Mouse (Mus musculus) cerebellum, postnatal 10 days (tissue): ENCODE measurements around the gene Mettl7a3.
"Not testable (repeated sequence)": the region's sequence is repeated elsewhere in the genome, so short reads cannot be mapped to it uniquely, and the experiment has no call there.

Experiments used
- DNase-seq, 2 experiments: peaks; one replicate each; pipeline ENCODE4 v3.0.0; 2021; ENCODE audit warnings: mixed read lengths in 2 of 2

Mettl7a3 gene

GRCm38 (mm10) chr15:100330739-100331138, 4.0 kb upstream of the Mettl7a3 start:
- no peak for DNase-seq

- peak; percentile 63 to 67 for DNase-seq
Measured at GRCm38 (mm10) chr15:100332077-100332961, 2.4 kb upstream of the Mettl7a3 start.

GRCm38 (mm10) chr15:100337328-100337727, 2.6 kb downstream of the Mettl7a3 start:
- DNase-seq = not testable (repeated sequence)

- peak; percentile 84 to 85 for DNase-seq
Measured at GRCm38 (mm10) chr15:100337847-100338246, 3.1 kb downstream of the Mettl7a3 start.

- not testable (repeated sequence) for DNase-seq
Measured at GRCm38 (mm10) chr15:100341314-100341980, 6.7 kb downstream of the Mettl7a3 start.

GRCm38 (mm10) chr15:100345484-100345883, 10.8 kb downstream of the Mettl7a3 start:
- DNase-seq = no peak

GRCm38 (mm10) chr15:100346761-100347160, 12.0 kb downstream of the Mettl7a3 start:
- DNase-seq = peak in 1 of 2 experiments; percentile 26

GRCm38 (mm10) chr15:100349496-100349895, 14.8 kb downstream of the Mettl7a3 start:
- no peak for DNase-seq

- DNase-seq = peak; percentile 29 to 46
Measured at GRCm38 (mm10) chr15:100351501-100352060, 16.9 kb downstream of the Mettl7a3 start.

GRCm38 (mm10) chr15:100352711-100353250, 18.1 kb downstream of the Mettl7a3 start, which contains the start of the genes Methig1 and Mettl7a2:
Gene Methig1, plus strand, starts transcription at chr15:100353149.
Gene Mettl7a2, plus strand, starts transcription at chr15:100353200.
- DNase-seq = no peak

- DNase-seq = not testable (repeated sequence)
Measured at GRCm38 (mm10) chr15:100353399-100353798, 18.7 kb downstream of the Mettl7a3 start.

GRCm38 (mm10) chr15:100355876-100356275, 21.1 kb downstream of the Mettl7a3 start:
- no peak for DNase-seq

GRCm38 (mm10) chr15:100364242-100364641, 29.5 kb downstream of the Mettl7a3 start, which contains the start of gene Higd1c:
Gene Higd1c, plus strand, starts transcription at chr15:100364542.
- DNase-seq = no peak

GRCm38 (mm10) chr15:100365967-100366366, 31.2 kb downstream of the Mettl7a3 start:
- DNase-seq = not testable (repeated sequence)

- no peak for DNase-seq
Measured at GRCm38 (mm10) chr15:100367119-100367518, 32.4 kb downstream of the Mettl7a3 start.

GRCm38 (mm10) chr15:100375066-100375465, 40.3 kb downstream of the Mettl7a3 start:
- peak; percentile 85 to 91 for DNase-seq

- peak; percentile 73 to 82 for DNase-seq
Measured at GRCm38 (mm10) chr15:100377847-100378505, 43.2 kb downstream of the Mettl7a3 start.

- DNase-seq = no peak
Measured at GRCm38 (mm10) chr15:100379658-100380057, 44.9 kb downstream of the Mettl7a3 start.

GRCm38 (mm10) chr15:100380104-100380503, 45.4 kb downstream of the Mettl7a3 start:
- peak; percentile 24 to 31 for DNase-seq

GRCm38 (mm10) chr15:100385705-100386104, 51.0 kb downstream of the Mettl7a3 start:
- no peak for DNase-seq

GRCm38 (mm10) chr15:100387544-100388223, 53.0 kb downstream of the Mettl7a3 start:
- no peak for DNase-seq
